Mouse (Mus musculus): ENCODE data around the gene 2610001J05Rik. TPM values are rescaled to one million over a fixed set of nuclear protein-coding genes. Genes with fewer than 3 reads are reported as not detected.

The 2610001J05Rik gene
- total and polyA plus RNA-seq, 2 experiments from 2014 or later = 15.6 to 122 TPM

- TF ChIP-seq CTCF (IDR thresholded peaks at IDR 0.05; ENCODE audit: low read depth) = no peak
- WGBS = 27% methylated on average over 18 of the region's 18 CpGs
- Histone ChIP-seq H3K4me1 (ENCODE audit: insufficient read depth, low read length) (no peaks in the 10 kb centered on the region), H3K27ac (peak within 1 kb of the TSS; percentile 100), H3K9me3 (ENCODE audit: low read length) (no peaks in the 10 kb centered on the region), H3K9ac (replicated peaks; ENCODE audit: low read length) (peak within 1 kb of the TSS; percentile 97), H3K4me3 (ENCODE audit: low read length) (peak within 1 kb of the TSS; percentile 78), H3K4me2 (ENCODE audit: low read depth, low read length) (peak within 1 kb of the TSS; percentile 78), H3K36me3 (ENCODE audit: insufficient read depth, low read length) (no peaks in the 10 kb centered on the region), H3K27me3 (ENCODE audit: insufficient read depth, low read length) (no peaks in the 10 kb centered on the region)
- peak; percentile 46 for ATAC-seq
- peak; percentile 59 for DNase-seq (ENCODE audit: low spot score)
These were observed 31.8 kb downstream of the 2610001J05Rik start, which contains the start of gene Gpr85 for GRCm38 (mm10) chr6:13839345-13840054. Gpr85 (minus strand) TSS chr6:13839942.

GRCm38 (mm10) chr6:13838677-13839344, 32.5 kb downstream of the 2610001J05Rik start:
- DNase-seq (ENCODE audit: low spot score) = peak; percentile 91
- TF ChIP-seq CTCF (IDR thresholded peaks at IDR 0.05; ENCODE audit: low read depth) = no peak
- WGBS = under 1% methylated on average over 41 of the region's 41 CpGs
- peak; percentile 86 for ATAC-seq
- Histone ChIP-seq H3K9me3 (ENCODE audit: low read length) (no peaks in the 10 kb centered on the region), H3K4me3 (ENCODE audit: low read length) (peak overlapping the region; percentile 78), H3K4me1 (ENCODE audit: insufficient read depth, low read length) (no peaks in the 10 kb centered on the region), H3K36me3 (ENCODE audit: insufficient read depth, low read length) (no peaks in the 10 kb centered on the region), H3K4me2 (ENCODE audit: low read depth, low read length) (peak overlapping the region; percentile 78), H3K27me3 (ENCODE audit: insufficient read depth, low read length) (no peaks in the 10 kb centered on the region), H3K9ac (replicated peaks; ENCODE audit: low read length) (peak overlapping the region; percentile 97), H3K27ac (peak overlapping the region; percentile 100)

GRCm38 (mm10) chr6:13837916-13838676, 33.2 kb downstream of the 2610001J05Rik start:
- Histone ChIP-seq H3K36me3 (ENCODE audit: insufficient read depth, low read length) (no peaks in the 10 kb centered on the region), H3K27ac (peak overlapping the region; percentile 100), H3K9ac (replicated peaks; ENCODE audit: low read length) (peak overlapping the region; percentile 97), H3K9me3 (ENCODE audit: low read length) (no peaks in the 10 kb centered on the region), H3K4me1 (ENCODE audit: insufficient read depth, low read length) (peaks cover 6% of the 10 kb centered on the region; the same call in 1 of the 2 replicates), H3K4me2 (ENCODE audit: low read depth, low read length) (peak overlapping the region; percentile 78), H3K4me3 (ENCODE audit: low read length) (peak overlapping the region; percentile 78), H3K27me3 (ENCODE audit: insufficient read depth, low read length) (no peaks in the 10 kb centered on the region)
- under 1% methylated on average over 19 of the region's 19 CpGs for WGBS
- no peak for TF ChIP-seq CTCF (IDR thresholded peaks at IDR 0.05; ENCODE audit: low read depth)
- ATAC-seq = peak; percentile 33
- peak; percentile 72 for DNase-seq (ENCODE audit: low spot score)

- Histone ChIP-seq H3K27me3 (ENCODE audit: insufficient read depth, low read length) (no peaks in the 10 kb centered on the region), H3K4me3 (ENCODE audit: low read length) (peak overlapping the region; percentile 78), H3K4me1 (ENCODE audit: insufficient read depth, low read length) (peaks cover 6% of the 10 kb centered on the region; the same call in 1 of the 2 replicates), H3K36me3 (ENCODE audit: insufficient read depth, low read length) (no peaks in the 10 kb centered on the region), H3K9me3 (ENCODE audit: low read length) (no peaks in the 10 kb centered on the region), H3K4me2 (ENCODE audit: low read depth, low read length) (peak overlapping the region; percentile 78), H3K27ac (peak overlapping the region; percentile 100), H3K9ac (replicated peaks; ENCODE audit: low read length) (peak overlapping the region; percentile 97)
- no peak for TF ChIP-seq CTCF (IDR thresholded peaks at IDR 0.05; ENCODE audit: low read depth)
- ATAC-seq (no peak), DNase-seq (ENCODE audit: low spot score) (peak; percentile 29)
- WGBS = 54% methylated on average over 3 of the region's 3 CpGs
These were observed 34.2 kb downstream of the 2610001J05Rik start for GRCm38 (mm10) chr6:13836967-13837570.

- peak; percentile 28 for TF ChIP-seq CTCF (IDR thresholded peaks at IDR 0.05; ENCODE audit: low read depth)
- peak; percentile 78 for DNase-seq (ENCODE audit: low spot score)
- Histone ChIP-seq H3K9ac (replicated peaks; ENCODE audit: low read length) (peak overlapping the region; percentile 97), H3K27me3 (ENCODE audit: insufficient read depth, low read length) (no peaks in the 10 kb centered on the region), H3K9me3 (ENCODE audit: low read length) (no peaks in the 10 kb centered on the region), H3K4me1 (ENCODE audit: insufficient read depth, low read length) (peaks cover 6% of the 10 kb centered on the region; the same call in 1 of the 2 replicates), H3K27ac (peak overlapping the region; percentile 100), H3K4me3 (ENCODE audit: low read length) (peak overlapping the region; percentile 78), H3K4me2 (ENCODE audit: low read depth, low read length) (peak overlapping the region; percentile 78), H3K36me3 (ENCODE audit: insufficient read depth, low read length) (no peaks in the 10 kb centered on the region)
- WGBS = 24% methylated on average over 17 of the region's 17 CpGs
- peak; percentile 79 for ATAC-seq
These were observed 35.3 kb downstream of the 2610001J05Rik start for GRCm38 (mm10) chr6:13835720-13836665.
